Mouse (Mus musculus) ovary, postnatal 10 days (tissue): ENCODE results near the gene Hint1.
"Not testable (repeated sequence)": the region's sequence is repeated elsewhere in the genome, so short reads cannot be mapped to it uniquely, and the experiment has no call there.

ENCODE experiments used
- DNase-seq: peaks from one replicate; pipeline ENCODE4 v3.0.0; 2022; ENCODE audit warnings: low spot score

Hint1 gene

DNA sequence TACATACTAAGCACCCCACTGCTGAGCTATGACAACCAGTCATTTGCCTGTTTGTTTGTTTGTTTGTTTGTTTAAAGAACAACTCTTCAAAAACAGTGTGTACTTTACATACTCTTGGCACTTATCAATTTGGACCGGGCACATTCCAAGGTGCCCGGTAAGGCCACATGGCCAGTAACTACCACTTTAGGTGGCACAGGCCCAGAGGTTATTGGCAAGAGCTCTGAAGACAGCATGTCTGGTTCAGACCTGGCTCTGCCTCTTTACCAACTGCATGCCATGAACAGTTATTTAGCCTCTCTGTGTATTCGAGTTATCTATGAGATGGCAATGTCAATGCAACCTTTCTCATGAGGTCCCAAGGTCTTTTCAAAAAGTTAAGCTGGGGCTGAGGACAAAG is 30.5 kb downstream of the Hint1 start:
- not testable (repeated sequence) for DNase-seq

DNA sequence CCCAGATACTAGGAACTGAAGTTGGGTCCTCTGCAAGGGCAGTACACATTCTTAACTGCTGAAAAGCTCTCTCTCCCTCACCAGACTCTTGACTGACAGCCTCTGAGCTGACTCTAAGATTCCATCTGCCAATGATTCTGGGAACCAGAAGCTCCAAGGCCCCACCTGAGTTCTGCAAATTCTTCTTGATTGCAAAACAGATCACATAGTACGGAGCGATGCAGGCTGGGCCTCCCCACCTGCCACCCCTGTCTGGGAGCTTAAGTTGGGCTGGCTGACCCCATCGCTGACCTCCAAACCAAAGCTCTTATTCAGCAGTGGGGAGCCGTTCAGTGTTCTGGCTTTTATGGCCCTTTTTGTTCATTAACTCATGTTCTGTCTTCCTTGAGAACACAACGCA is 31.3 kb downstream of the Hint1 start:
- DNase-seq: no peak

DNA sequence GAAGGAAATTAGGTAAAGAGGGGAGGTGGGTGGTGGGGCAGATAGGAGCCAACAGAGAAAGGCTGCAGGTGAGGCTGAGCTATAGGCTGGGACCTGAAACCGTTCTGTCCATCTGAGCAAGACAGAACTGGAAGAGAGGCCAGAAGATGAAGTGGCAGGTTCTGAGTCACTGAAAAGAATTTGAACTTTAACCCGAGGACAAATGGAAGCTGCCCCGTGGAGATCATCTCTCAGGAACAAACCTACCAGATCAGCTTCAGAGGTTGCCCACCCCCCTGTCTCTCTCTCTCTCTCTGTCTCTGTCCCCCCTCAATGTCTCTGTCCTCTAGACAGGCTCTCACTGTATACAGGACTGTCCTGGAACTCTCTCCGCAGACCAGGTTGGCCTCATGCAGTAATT is 33.5 kb downstream of the Hint1 start:
- no peak for DNase-seq

GRCm38 (mm10) chr11:54902333-54903323 is 36.4 kb downstream of the Hint1 start, which contains the start of gene Gpx3:
Gene Gpx3, plus strand, starts transcription at chr11:54902453.
- no peak for DNase-seq

GRCm38 (mm10) chr11:54903339-54903738 is 37.2 kb downstream of the Hint1 start:
- DNase-seq: no peak

GRCm38 (mm10) chr11:54903940-54904706 is 37.9 kb downstream of the Hint1 start:
- no peak for DNase-seq

GRCm38 (mm10) chr11:54905086-54905485 is 38.9 kb downstream of the Hint1 start:
- DNase-seq: no peak

GRCm38 (mm10) chr11:54905931-54906330 is 39.7 kb downstream of the Hint1 start:
- no peak for DNase-seq

DNA sequence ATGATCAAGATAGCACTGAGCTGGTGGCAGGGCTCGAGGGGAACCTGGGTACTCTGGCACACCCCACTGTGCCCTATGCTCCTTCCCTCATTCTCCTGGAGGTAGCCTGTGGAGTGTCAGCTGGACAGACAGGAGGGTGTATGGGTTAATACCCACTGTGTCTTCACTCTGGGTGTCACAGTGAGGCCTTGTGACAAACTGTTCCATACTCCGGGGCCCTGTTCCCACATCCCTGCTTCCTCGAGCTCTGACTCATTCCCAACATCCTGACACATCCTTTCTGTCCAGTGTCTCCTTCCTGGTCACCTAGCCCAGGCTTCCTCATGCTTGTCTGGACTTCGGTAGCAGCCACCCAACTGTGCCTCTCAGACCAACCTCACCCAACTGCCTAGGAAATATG is 40.3 kb downstream of the Hint1 start:
- no peak for DNase-seq

DNA sequence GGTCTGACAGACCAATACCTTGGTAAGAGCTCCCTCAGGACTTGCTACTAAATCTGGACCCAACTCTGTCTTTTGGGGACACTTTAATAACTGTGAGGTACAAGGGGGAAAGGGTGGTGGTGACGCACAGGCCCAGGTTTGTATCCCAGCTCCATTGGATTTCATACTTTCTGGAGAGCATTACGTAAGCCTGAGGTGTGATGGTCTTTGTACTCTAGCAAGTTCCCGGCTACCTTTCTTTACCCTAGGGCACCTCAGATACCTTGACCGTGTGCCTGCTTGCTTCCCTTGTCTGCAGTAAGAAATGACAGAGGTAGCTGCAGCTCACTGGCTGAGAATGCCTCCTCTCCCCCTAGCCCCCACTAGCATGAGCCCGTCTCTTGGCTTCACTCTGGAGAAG is 41.1 kb downstream of the Hint1 start:
- no peak for DNase-seq

DNA sequence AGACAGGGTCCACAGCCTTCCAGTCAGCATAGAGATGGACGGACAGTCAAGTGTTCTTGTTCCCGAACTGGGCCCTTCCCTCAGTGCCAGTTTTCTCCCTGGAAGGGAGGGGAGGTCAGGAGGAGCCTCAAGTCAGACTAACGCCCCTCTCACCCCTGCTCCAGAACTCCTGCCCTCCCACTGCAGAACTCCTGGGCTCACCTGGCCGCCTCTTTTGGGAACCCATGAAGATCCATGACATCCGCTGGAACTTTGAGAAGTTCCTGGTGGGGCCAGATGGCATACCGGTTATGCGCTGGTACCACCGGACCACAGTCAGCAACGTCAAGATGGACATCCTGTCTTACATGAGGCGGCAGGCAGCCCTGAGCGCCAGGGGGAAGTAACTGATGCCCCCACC is 43.1 kb downstream of the Hint1 start:
- no peak for DNase-seq

DNA sequence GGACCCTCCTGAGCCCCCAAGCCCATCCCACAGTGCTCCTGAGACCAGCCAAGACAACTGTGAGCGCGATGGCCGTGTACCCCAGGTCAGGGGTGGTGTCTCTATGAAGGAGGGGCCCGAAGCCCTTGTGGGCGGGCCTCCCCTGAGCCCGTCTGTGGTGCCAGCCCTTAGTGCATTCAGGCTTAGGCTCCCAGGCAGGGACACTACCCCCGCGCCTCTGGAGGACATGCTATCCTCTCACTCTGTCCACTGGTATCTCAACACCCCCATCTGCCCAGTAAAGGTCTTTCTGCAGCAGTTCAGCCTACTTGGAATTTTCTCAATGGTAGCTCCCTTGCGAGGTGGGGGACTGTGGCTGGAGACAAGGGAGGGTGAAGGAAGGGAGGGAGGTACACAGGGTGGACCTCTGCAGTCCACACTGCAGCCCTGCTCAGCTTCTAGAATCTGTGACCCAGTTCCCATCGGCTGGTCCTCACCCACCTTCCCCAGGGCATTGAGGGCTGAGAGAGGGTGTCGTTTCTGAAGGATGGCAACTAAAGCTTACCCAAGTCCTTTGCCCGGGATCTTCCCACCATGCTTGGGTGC is 44.0 kb downstream of the Hint1 start:
- DNase-seq: no peak

DNA sequence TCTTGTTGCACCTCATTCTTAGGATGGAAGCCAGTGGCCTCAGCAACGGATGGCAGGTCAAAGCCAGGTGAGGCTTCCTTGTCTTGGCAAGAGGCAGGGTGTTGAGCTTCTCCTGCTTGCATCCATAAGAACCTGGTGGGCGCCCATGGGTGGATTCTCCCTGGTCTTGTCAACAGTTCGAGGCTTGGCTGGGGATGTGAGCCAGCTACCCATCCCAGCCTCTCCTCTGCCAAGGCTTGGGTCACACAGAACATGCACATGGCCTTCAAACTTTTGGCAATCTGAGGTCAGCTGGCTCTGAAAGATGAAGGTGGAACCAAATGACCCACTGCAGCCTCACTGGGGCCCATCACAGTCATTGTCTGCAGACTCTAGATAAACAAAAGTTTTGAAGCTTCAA is 45.0 kb downstream of the Hint1 start:
- DNase-seq: no peak

- no peak for DNase-seq
Measured at GRCm38 (mm10) chr11:54911671-54912502, 45.7 kb downstream of the Hint1 start.

GRCm38 (mm10) chr11:54912503-54913316 is 46.5 kb downstream of the Hint1 start:
- no peak for DNase-seq

DNA sequence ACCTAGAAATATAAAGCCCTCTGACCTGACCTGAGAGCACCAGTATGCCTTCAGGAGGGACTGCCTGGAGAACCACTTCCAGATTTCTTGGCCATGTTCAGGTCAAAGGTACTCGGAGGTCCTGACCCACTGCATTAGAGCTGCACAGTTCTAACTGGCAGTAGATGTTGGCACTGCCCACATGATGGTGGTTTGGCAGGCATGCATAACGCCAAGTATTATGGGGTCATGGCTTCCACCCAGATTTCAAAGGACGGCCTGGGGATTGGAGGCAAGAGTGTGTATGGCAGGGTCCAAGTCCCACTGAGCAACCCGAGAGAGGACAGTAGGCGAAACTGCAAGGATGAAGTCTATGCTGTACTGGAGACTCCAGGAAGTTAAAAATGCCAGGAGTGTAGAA is 47.7 kb downstream of the Hint1 start:
- DNase-seq: no peak

- DNase-seq: no peak
Measured at GRCm38 (mm10) chr11:54917461-54917860, 51.3 kb downstream of the Hint1 start.

DNA sequence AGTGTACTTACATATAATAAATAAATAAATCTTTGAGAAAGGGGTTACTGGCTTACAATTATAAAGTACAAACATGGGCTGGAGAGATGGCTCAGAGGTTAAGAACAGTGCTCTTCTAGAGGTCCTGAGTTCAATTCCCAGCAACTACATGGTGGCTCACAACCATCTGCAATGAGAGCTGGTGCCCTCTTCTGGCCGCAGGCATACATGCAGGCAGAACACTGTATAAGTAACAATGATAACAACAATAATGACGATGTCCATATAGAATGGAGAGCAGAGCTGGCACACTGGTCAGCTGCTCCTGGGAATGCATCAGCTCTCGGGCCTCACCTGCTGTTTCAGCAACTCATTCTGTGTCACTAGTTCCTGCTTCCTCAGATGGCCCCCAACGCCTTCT is 52.1 kb downstream of the Hint1 start:
- no peak for DNase-seq
